Mouse (Mus musculus): ENCODE data around the gene Pfn1.
A peak's percentile ranks its signal among the peaks of the same experiment; 100 is the strongest.

The Pfn1 gene

GRCm38 (mm10) chr11:70653345-70654197 lies 873 bp downstream of the Pfn1 start:
- DNase-seq: peak; percentile 73 to 80

- no peak for DNase-seq
These were observed 1.5 kb downstream of the Pfn1 start for GRCm38 (mm10) chr11:70652884-70653344.

GRCm38 (mm10) chr11:70652029-70652883 lies 2.2 kb downstream of the Pfn1 start:
- peak in 1 of 2 experiments; percentile 24 for DNase-seq

GRCm38 (mm10) chr11:70651391-70651790 lies 3.1 kb downstream of the Pfn1 start:
- peak in 1 of 2 experiments; percentile 23 for DNase-seq

- DNase-seq: peak; percentile 46 to 48
These were observed 3.9 kb downstream of the Pfn1 start for GRCm38 (mm10) chr11:70650322-70651175.

GRCm38 (mm10) chr11:70649185-70649734 lies 5.2 kb downstream of the Pfn1 start:
- no peak for DNase-seq

GRCm38 (mm10) chr11:70648512-70648911 lies 5.9 kb downstream of the Pfn1 start:
- DNase-seq: no peak

- DNase-seq: peak; percentile 55 to 60
These were observed 6.6 kb downstream of the Pfn1 start for GRCm38 (mm10) chr11:70647716-70648420.

- DNase-seq: peak; percentile 91 to 95
These were observed 7.5 kb downstream of the Pfn1 start, which contains the start of the genes Rnf167 and Slc25a11 for GRCm38 (mm10) chr11:70646691-70647650. Gene Rnf167 (plus strand): TSS chr11:70647235. Gene Slc25a11 (minus strand): TSS chr11:70647479.

GRCm38 (mm10) chr11:70646259-70646555 lies 8.2 kb downstream of the Pfn1 start:
- DNase-seq: no peak

GRCm38 (mm10) chr11:70645461-70646258 lies 8.8 kb downstream of the Pfn1 start:
- no peak for DNase-seq

GRCm38 (mm10) chr11:70644564-70645103 lies 9.8 kb downstream of the Pfn1 start:
- no peak for DNase-seq

- no peak for DNase-seq
These were observed 11.4 kb downstream of the Pfn1 start for GRCm38 (mm10) chr11:70643051-70643450.

- no peak for DNase-seq
These were observed 13.2 kb downstream of the Pfn1 start for GRCm38 (mm10) chr11:70641241-70641640.

- DNase-seq: no peak
These were observed 14.5 kb downstream of the Pfn1 start for GRCm38 (mm10) chr11:70639976-70640375.

- DNase-seq: no peak
These were observed 15.6 kb downstream of the Pfn1 start, which contains the start of gene Gp1ba for GRCm38 (mm10) chr11:70638714-70639278. Gene Gp1ba (plus strand): TSS chr11:70639122.

- no peak for DNase-seq
These were observed 16.2 kb downstream of the Pfn1 start for GRCm38 (mm10) chr11:70638293-70638692.

- no peak for DNase-seq
These were observed 16.7 kb downstream of the Pfn1 start for GRCm38 (mm10) chr11:70637764-70638163.

GRCm38 (mm10) chr11:70635601-70636000 lies 18.8 kb downstream of the Pfn1 start:
- DNase-seq: no peak
